Mouse (Mus musculus) urinary bladder, adult 18-20 months (tissue): ENCODE measurements around the gene Timm17a.

Source experiments
- DNase-seq, 2 experiments: peaks; one replicate each; pipeline ENCODE4 v3.0.0; 2022; ENCODE audit warnings: low spot score in 2 of 2, mixed read lengths in 2 of 2

The Timm17a gene

DNA sequence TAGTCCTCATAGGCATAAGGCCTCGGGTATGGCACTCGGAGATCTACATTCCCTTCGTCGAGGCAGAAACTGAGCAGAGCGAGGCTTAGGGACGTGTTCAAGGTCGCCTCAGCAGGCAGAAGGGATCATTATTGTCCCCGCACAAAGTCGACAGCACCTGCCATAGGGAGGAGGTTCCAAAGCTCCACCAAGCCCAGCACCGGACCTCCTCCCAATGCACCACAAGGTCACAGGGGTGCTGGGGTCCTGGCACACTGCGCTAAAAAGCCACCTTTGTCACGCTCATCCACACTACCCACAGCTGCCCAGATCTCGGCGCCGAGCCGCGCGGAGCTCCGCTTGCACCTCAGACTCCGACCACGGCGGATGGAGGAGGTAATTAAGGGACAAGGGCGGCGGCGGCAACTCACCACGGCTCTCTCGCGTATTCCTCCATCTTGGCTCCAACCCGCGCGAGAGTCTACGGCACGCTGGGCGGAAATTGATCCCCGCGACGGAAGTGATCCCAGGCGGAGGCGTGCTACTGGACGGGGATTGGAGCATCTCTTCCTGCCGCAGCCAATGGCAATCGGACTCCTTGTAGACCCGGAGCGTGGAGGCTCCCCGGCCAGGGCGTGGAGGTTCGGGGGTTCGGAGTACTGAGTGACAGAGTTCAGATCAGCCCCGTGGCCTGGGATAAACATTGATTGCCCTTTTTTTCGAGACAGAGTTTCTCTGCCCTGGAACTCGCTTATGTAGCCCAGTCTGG lies at the start of gene Timm17a:
TSS of gene Timm17a (minus strand) at position 495 of the 748 bp plus-strand sequence.
- DNase-seq: peak; percentile 77 to 89

GRCm38 (mm10) chr1:135362115-135362514 lies 48.5 kb upstream of the Timm17a start:
- no peak for DNase-seq

GRCm38 (mm10) chr1:135361491-135361890 lies 47.9 kb upstream of the Timm17a start:
- no peak for DNase-seq

DNA sequence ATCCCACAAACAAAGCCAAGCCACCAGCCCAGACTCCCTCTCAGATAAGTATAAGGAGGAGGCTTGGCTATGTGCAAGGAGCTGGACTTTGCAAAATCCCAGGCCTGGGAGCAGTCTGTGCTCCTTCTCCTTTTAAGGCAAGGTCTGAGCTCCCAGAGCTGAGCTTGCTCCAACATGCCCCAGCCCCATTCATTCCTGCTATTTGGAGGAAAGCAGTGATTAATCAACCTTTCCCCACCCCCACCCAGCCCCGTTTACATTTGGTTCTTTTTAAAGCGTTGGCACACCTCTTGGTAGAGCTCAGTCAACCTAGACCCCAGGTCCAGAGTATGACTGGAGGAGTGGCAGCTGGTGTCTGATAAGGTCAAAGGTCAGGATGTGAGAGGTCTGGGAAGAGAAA lies 45.5 kb upstream of the Timm17a start:
- DNase-seq: no peak

DNA sequence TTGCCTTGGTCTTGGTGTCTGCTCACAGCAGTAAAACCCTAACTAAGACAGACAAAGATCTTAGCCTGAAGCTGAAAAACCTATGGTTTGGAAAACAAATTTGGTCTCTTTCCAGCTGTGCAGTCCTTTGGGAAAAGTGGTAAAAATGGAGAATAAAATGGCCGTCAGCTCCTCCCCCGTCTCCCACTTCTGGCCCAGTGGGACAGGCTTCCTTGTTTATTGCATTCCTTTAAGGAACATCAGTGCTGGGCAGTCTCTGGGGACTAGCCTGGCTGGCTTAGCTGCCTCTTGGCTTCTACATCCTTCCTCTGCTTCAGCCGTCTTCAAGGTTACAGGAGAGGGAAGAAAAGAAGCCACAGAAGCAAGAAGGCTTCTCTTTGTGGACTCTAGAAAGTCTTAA lies 38.4 kb upstream of the Timm17a start:
- no peak for DNase-seq

DNA sequence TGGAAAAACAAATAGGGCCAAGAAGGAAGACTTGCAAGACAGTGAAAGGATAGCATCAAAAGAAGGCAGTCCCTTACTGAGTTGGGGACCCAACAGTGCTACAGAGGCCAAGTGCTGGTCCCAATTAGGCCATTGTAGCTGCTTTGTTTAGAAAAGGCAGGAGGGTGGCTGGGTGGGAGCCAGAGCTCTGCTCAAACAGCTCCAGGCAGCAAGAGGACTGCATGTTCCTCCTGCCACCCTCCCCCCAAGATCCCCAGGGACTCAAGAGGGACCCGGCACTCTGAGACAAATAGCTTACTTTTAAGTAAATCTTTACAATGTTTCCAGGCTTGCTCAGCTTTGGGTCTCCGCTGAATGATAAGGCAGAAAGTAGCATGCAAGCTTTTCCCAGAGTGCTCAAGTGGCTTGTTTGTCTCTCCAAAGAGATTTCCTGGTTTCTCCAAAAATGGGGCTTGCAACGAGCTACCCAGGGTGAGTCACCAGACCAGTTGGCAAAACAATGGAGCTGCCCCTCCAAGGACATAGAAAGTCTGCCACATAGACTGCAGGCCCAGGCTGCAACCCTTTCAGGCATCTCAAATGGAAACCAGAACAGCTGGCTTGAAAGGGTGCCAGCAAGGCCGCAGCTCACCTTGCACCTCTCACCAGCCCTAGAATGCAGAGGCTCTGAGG lies 34.1 kb upstream of the Timm17a start:
- no peak for DNase-seq

- DNase-seq: no peak
Observed at GRCm38 (mm10) chr1:135346891-135347290, 33.3 kb upstream of the Timm17a start.

- no peak for DNase-seq
Observed at GRCm38 (mm10) chr1:135344026-135344425, 30.4 kb upstream of the Timm17a start.

DNA sequence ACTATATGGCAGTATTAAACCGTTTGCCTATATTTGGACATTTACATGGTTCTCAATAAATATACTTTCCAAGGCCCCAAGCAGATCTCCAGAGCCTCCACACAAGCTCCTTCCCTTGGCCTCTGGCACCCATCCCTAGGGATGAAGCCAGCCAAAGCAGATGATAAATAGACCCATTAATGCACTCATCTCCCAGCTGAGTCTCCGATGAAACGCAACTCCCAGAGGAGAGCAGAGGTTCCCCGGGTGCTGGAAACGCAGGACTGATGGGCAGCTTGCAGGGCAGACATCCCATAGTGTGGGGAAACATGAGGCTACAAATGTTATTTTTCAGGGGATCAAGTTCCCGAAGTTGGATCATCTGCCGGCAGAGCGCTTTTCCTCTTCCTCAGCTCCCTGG lies 28.4 kb upstream of the Timm17a start:
- DNase-seq: no peak

DNA sequence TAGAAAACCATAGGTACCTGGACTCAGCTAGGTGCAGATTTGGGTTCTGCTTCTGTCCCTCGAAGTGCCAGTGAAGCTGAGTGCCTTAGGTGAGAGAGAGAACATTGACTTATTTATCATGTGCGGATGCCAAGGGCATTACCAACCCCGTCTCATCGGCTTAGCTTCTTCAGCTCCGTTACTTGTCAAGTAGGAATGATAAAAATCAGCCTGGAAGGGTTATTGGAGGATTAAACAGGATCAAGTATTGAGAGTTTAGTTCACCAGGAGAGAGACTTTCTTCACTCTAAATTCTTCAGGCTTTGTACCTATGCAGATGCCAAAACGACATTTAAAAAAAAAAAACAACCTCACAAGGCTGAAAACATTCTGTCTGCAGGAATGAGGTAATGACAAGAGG lies 17.0 kb upstream of the Timm17a start:
- DNase-seq: no peak

DNA sequence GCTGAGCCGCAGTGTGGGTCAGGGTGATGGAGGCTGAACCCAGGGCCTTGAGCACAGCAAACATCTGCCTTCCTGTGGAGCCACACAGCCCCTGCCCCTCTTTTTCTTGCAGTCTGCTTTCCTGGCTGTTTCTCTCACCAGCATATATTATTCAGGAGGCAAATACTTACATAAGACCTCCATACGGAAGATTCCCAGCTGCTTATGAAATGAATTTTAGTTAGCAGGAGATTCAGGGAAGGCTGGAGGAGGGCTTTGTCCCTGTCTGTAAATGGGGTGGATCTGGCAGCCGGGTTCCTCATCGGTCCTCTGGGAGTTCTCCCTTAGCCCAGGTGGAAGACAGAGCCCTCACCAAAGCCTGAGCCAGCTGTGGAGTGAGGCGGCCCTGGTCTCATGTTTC lies 14.8 kb upstream of the Timm17a start:
- no peak for DNase-seq

- no peak for DNase-seq
Observed at GRCm38 (mm10) chr1:135325934-135326333, 12.4 kb upstream of the Timm17a start.

- peak in 1 of 2 experiments; percentile 20 for DNase-seq
Observed at GRCm38 (mm10) chr1:135324571-135324970, 11.0 kb upstream of the Timm17a start, which contains the start of gene Lmod1. Gene Lmod1 (plus strand): TSS chr1:135324807.

DNA sequence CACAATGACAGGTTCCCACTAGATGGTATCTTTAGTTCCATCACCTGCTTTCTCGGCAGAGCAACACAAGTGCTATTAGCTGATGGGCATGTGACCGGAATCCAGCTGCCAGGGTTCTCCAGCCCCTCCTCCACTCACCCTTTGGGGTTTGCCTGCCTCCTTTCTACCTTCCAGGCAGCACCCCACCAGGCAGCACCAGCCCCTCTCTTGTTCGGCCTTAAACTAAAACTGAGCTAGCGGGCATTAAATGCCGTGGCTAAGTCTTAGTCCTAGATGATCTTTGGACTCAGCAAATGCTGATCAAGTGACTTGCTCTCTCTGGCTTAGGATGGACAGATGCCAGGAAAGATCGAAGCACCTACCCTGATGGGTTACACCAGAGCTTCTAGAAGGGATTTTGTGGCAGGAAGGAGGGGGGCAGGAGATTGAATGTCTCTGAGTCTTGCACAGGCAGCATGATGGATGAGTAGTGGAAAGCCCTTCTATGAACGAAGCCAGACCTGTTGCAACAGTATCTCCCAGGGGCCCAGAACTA lies 9.9 kb upstream of the Timm17a start:
- no peak for DNase-seq

- no peak for DNase-seq
Observed at GRCm38 (mm10) chr1:135312201-135312600, 1.4 kb downstream of the Timm17a start.

- DNase-seq: no peak
Observed at GRCm38 (mm10) chr1:135311356-135311755, 2.2 kb downstream of the Timm17a start.

GRCm38 (mm10) chr1:135290908-135291307 lies 22.7 kb downstream of the Timm17a start:
- DNase-seq: no peak

- DNase-seq: no peak
Observed at GRCm38 (mm10) chr1:135286311-135286710, 27.3 kb downstream of the Timm17a start.

DNA sequence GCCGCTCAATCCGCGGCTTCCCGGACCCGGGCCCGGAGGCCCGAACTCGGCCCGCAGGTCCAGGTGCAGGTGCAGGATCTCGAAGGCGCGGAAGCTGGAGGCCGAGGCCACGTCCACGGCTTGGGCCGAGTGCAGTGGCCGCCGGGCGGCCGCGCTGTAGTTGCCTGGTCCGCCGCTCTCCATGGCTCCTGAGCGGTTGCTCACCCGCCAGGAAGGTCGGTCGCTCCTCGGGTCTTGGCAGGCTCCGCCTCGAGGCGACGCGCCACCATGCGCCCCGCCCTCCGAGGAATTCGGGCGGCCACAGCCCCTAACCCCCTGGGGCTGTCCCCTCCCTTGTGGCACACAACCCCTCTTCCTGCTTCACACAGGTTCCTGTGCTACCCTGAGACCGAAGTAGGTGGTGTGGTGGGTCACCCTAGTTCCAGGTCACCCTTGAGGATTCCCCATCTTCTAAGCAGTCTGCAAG lies 29.7 kb downstream of the Timm17a start, which contains the start of gene Rnpep:
TSS of gene Rnpep (minus strand) at position 259 of the 466 bp plus-strand sequence.
- peak; percentile 56 to 82 for DNase-seq

GRCm38 (mm10) chr1:135283287-135283825 lies 30.2 kb downstream of the Timm17a start:
- DNase-seq: no peak

DNA sequence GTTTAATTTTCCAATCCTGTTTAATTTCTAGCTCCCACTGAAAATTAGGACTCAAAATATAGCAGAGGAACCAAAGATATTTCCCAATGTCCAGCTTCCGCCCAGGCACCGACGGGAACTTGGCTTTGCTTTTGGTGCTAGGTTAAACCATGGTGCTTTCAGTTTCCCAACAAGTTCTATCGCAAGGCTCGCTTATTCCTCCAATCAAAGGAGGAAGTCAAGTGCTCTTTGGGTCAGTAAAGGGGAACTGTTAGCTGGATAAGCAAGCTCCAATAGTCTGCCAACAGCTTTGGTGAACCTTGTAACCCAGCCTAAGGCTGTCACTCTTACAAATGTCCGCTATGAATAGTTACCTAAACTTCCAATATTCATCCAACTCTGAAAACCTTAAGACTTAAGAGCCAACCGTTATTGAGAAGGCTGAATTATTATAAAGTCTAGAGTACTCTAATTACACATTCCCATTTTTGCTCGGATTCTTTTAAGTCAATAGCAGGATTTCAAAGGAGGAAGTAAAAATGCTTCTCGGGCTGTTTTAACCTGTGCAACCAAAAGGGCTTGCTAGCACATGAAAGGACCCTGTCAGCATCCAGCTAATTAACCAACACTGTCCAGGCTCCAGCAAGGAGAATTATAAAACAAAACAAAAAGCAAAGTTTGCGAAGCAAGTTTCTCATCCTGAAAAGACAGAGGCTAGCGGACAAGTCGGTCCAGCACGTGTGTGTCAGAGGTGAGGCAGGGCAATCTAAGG lies 30.9 kb downstream of the Timm17a start:
- DNase-seq: no peak

GRCm38 (mm10) chr1:135281841-135282240 lies 31.7 kb downstream of the Timm17a start:
- DNase-seq: no peak
